Mouse (Mus musculus) heart, postnatal 10 days (tissue): ENCODE results near the gene Slc35a2. TPM values are rescaled to one million over a fixed set of nuclear protein-coding genes. Genes with fewer than 3 reads are reported as not detected.

Source experiments
- DNase-seq, 2 experiments: peaks; one replicate each; pipeline ENCODE4 v3.0.0; 2021
- intact Hi-C: fragments of 180-260 bp; cut with DNase I; formaldehyde crosslinking; loops from one replicate; pipeline ENCODE4 v1.15.1; 2025
- total RNA-seq, 2 experiments: library from RNA; stranded (reverse); gene quantifications; 2 replicates each; pipeline ENCODE4 v1.2.3; 2021

The Slc35a2 gene
- 10 to 100 TPM; 15.5 to 15.8 TPM for total RNA-seq

DNA sequence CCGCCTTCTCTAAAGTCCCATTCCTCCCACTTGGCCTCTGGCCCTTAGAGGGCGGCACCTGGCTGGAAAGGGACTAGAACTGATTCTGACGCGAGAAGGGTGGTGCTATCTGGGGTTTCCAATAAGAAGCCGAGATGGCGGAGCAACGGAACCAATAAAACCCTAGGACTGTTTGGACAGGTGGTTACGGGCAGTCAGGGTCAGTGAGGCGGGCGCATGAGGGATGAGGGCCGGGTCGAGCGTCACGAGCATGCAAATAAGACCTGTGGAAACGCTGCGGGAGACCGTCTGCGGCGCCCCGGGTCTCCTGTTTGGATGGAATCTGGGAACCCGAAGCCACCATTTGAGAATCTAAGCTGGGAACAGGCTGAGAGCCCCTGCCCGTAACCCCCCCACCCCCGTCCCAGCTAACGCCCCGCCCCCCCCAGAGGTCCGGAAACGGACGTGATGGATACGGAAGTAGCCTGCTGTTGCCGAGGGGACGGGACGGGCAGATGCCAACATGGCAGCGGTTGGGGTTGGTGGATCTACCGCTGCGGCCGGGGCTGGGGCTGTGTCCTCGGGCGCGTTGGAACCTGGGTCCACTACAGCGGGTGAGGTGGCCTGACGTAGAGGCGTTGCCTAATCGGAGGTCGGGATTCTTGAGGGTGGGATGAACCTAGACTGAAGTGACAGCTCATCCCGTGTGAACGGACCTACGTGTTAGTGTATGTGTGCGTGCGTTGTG, at the start of gene Slc35a2:
Slc35a2 (plus strand) TSS at position 188 of the 727 bp plus-strand sequence.
- intact Hi-C loops, result no loop called here
- peak; percentile 91 to 92 for DNase-seq

DNA sequence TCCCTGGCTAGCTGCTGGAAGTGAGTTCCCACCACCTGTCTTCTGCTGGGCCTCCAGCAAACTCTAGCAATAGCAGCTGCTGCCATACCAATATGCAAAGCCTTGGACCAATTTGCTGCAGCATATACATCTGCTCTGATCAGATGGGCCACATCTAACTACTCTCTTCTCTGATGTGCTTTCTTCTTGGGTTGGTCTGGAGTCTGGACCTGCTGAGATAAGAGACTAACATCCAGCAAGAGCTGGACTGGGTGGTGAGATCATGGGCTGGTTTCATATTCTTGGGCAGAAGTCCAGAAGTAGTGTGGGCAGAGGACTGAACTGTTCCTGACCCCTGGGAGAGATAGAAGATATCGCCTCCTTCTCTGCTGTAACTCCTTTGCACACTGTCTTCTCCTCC, 46.7 kb upstream of the Slc35a2 start:
- no peak for DNase-seq
- intact Hi-C loops, result no loop called here

DNA sequence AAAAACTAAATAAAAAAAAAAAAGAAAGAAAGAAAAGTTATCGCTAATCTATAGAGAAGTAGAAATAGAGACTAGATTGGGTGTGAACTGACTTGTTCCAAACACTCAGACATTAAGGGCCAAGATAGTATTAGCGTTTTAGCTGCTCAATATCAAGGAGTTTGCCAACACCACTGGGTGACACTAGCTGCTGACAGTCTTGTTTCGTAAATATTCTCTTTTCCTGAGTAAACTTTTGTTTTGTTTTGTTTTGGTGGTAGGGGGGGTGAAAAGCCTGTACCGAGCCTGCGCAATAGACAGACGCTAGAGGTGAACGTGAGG, 43.0 kb upstream of the Slc35a2 start:
- intact Hi-C loops, result no loop called here
- DNase-seq, result no peak

DNA sequence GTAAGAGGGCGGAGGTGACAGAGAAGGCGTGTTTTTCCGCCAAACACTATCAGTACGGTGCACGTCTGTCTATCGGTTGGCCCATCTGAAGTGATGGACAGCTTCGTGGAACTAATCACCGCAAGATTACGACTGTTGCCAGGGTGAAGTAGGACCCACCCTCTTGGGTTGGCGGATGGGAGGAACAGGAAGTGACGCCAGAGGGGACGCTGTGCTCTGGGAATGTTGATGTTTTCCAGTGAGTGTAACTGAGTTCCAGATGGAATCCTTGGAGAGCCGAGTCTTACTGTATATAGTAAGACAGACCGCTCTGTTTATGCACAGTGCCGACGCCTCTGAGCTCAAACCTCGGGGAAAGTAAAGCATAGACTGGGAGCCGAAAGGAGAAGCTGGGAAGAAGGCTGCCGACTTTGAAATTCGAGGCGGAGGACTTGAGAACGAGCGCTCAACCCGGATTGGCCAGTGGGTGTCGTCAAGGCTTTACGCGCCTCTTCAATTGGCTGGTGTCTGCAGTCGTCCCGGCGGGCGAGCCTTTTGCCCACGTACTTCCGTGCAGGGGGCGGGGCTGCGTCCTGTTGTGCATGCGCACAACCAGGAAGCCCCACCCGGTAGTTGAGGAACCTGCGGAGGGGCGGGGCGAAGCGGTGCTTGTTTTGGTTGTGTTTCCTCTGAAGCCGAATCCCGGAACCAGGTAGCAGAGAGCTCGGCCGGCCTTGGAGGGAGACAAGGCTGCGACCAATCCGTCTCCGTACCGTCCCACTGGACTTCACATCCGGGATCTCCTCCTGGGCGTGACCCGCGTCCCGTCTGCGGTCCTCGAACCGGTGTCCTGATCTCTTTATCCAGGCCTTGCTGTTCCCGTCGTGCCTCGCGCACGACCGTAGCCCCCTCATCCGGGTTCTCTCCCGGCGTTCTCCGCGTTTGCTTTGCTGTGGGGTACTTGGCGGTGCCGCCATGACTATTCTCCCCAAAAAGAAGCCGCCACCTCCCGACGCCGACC, 42.4 kb upstream of the Slc35a2 start, which contains the start of gene Otud5:
Otud5 (plus strand) TSS at position 202 of the 1,000 bp plus-strand sequence.
- DNase-seq, result peak; percentile 93 to 96
- intact Hi-C loops, result no loop called here

DNA sequence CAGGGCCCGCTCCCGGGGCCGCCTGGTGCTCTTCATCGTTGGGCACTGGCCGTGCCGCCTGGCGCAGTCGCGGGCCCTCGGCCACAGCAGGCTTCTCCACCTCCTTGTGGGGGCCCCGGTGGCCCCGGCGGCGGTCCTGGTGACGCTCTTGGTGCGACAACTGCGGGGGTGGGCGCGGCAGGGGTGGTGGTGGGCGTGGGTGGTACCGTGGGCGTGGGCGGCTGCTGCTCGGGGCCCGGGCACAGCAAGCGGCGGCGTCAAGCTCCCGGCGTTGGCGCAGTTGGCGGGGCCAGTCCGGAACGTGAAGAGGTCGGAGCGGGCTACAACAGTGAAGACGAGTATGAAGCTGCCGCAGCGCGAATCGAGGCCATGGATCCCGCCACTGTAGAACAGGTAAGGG, 41.5 kb upstream of the Slc35a2 start:
- intact Hi-C loops, result no loop called here
- DNase-seq, result peak in 1 of 2 experiments; percentile 12

DNA sequence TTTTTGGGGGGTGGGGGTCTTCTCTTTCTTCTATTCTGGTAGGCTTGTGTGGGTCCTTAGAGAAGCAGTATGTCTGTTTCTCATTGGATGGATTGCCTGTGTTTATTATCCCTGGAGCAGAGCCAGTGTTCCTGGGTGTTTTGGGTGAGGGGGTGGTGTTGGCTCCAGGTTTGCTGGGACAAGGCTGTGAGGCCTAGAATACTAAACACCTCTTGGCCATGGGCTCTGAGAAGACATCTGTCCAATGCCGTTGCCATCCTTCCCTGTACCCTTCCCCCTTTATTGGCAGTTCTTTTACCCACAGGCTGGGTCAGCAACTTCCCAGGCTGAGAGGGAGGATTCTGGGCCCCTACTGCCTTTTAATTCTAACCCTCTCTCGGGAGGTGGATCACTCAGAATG, 36.0 kb upstream of the Slc35a2 start:
- no peak for DNase-seq
- intact Hi-C loops, result no loop called here

DNA sequence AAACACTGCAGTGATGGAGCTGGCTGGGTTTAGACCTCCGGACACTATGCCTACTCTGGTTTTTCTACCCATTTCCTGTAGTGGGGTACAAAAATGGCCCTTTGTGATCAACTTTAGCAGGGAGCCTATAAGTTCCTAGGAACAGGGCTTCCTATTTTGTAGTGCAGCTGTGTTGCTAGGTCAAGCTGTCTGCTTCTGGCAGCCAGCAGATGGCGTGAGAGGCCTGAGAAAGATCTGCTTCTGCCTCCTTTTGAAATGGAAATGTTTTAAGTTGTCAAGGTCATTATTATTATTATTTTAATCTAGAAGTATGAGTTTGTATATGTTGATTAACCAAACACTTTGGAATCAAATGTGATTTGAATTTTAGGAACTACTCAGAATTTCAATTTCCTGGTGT, 29.2 kb upstream of the Slc35a2 start:
- peak; percentile 37 to 44 for DNase-seq
- intact Hi-C loops, result no loop called here

DNA sequence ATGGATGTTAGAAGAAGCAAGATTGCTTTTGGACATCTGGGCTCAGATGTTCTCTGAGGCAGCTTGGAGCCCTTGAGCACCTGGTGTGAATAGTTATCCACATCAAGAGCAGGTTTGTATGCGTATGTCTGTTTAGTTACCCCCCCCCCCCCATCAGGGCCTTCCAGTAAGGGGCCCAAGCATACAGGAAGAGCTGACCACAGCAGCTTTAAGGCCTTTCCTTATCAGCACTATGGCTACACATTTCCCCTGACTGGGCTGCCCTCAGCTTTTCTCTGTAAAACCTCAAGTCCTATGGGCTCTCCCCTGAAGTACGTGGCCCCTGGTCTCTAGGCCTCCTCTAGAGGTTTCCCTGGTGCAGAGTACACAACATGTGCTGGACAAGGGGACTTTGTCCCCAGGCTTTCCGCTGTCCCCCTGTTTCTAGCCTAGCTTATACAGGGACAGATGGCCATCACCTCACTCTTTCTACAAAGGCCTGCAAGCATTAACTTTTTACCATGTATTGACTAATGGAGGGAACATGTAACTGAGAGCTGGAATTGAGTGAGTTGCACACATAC, 24.6 kb upstream of the Slc35a2 start:
- intact Hi-C loops, result no loop called here
- DNase-seq, result no peak

DNA sequence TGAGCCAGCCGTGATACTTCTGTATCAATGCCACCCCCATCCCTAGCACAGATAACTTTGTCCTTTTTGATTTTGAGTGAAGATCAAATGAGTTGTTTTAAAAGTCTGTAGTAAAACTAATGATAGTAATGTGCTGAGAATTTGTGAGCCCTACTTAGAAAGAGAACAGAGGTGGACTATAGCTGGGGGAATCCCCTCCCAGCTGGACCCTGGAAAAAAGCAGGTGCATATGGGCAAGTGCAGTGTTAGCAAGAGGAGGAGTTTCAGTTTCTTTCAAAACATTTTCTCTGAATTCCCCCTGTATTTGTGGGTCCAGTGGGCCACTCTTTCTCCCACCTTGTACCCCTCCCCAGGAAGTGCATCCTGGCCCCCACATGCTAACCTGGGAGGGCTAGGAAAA, 20.6 kb upstream of the Slc35a2 start:
- intact Hi-C loops, result no loop called here
- no peak for DNase-seq

DNA sequence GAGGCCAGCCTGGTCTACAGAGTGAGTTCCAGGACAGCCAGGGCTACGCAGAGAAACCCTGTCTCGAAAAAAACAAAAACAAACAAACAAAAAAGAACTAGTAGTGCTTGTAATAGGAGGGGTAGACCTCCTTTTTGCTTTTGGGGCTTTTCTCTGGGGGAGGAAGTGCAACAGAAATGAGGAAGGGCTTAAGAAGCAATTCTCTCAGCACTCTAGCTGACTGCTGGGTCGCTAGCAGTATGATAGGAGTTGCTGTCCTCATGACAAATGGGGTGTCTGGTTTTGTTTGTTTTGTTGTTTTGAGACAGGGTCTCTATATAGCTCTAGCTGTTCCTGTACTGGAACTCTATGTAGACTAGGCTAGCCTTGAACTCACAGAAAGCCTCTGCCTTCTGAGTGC, 19.3 kb upstream of the Slc35a2 start:
- no peak for DNase-seq
- intact Hi-C loops, result no loop called here

DNA sequence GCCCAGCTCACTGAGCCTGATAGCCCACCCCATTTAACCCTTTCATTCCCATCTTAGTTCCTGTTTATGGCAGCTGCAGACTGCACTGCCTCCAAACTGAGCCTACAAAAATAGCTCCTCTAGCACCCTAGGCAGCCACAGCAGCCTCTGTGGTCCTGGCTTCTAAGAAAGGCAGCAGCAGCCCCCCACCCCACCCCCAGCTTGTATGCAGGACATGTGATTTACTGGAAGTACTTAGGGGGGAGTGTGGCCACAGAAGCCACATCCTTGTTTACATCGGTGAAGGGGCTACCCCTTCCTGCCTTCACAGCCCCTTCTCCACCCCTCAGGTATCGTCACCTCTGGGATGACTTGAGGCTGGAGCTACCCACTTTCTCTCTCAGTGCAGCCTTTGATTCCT, 18.5 kb upstream of the Slc35a2 start:
- DNase-seq, result no peak
- intact Hi-C loops, result no loop called here

DNA sequence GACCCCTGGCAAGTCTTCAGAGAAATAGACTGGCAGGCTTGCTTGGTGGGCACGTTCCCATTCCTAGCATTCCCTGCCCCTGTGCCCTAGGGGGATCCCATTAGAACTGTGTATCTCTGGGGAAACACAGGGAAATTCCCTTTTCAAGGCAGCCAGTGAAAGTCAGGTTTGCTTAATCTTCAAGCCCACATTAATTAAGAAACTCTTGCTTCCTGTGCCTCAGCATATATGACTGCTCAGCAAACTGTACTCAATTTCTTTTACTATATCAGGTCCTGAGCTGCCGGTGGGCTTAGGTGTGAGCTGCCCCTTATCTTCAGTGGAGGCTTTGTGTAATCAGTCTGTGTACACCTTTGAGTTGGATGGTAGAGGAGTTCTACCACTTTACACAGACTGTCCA, 18.0 kb upstream of the Slc35a2 start:
- no peak for DNase-seq
- intact Hi-C loops, result no loop called here

DNA sequence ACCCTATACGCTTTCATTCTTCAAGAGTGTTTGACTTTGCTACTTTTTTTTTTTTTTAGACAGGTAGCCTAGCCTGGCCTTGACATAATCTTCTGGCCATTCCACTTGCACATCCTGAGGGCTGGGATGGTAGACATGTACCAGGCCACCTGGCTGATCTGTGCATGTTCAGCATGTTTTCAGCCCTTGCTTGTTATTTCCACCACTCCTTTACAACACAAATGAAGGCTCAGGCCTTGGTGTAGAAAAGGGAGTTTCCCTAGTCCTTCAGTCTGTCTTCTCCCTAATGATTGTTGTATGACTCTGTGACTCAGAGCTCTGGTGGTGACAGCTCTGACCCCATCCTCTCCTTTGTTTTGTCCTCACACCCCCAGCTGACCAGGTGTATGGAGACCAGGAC, 16.7 kb upstream of the Slc35a2 start:
- DNase-seq, result no peak
- intact Hi-C loops, result no loop called here

DNA sequence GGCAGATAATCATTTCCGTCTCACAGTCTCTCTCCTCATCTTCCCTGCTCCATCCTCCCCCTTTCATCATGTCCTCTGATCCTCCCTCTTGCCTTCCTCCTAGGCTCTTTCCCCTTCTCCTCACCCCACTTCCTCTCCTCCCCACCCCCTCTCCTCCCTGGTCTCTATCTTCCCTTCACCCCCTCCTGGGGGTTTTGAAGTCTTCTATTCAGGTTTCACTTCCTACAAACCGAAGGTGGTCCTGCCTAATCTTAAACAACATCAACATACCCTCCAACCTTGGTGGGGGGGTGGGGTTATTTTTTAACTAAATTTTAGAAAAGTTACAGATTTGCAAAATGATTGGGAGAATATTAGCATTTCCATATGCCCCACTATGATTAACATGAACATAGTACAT, 15.3 kb upstream of the Slc35a2 start:
- no peak for DNase-seq

DNA sequence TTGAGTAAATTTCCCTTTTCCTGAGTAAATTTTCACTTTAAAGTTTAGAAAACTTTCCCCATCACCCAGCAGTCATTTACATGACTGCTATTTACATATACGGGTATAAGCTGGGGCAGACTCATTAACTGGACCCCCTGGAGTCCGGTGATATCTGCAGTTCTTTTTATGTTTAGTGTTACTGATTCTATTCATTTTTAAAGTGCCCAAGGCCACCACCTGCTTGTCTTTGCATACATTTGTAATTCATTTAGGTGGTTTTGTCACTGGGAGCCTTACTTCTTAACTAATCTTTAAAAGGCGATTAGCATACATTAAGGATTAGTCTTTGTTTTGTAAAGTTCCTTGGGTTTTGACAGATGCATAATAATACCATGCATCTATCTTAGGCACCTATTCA, 14.0 kb upstream of the Slc35a2 start:
- DNase-seq, result no peak
- intact Hi-C loops, result no loop called here

More for the DNA sequence above, 15.3 kb upstream of the Slc35a2 start:
- intact Hi-C loops, result no loop called here

DNA sequence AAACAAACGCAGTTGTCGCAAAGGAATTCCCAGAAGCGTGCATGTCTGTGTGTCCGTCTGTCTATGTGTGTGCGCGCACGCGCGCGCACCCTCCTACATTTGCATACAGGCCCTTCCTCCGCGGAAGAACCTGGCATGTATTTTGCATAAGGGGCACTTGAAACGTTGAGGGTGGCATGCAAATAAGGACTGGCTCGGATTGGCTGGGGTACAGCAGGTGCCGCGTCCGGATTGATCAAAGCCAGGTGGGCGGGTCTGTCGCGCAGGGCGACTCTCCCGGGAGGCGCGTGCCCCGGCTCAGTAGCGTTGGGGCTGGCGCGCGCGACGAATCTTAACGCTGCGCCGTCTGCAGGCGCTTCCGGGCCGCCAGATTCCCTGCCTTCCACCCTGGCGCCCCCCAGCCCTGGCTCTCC, 5.8 kb upstream of the Slc35a2 start, which contains the start of gene Pim2:
Pim2 (plus strand) TSS at position 256 of the 413 bp plus-strand sequence.
- intact Hi-C loops, result no loop called here
- peak; percentile 81 to 83 for DNase-seq

DNA sequence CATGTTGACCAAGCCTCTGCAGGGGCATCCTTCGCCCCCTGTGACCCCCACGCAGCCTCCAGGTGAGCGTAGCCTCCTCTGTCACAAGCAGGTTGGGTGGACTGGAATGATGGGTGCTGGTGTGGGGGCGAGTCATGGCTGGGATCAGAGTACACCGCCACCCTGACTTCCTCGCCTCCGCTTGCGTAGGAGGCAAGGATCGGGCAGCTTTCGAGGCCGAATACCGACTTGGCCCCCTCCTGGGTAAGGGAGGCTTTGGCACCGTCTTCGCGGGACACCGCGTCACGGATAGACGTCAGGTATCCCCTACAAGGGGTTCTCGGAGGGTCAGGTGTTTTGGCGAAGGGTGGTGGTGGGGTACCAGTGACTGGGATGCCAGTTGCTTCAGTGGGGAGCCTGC, 5.3 kb upstream of the Slc35a2 start:
- intact Hi-C loops, result no loop called here
- DNase-seq, result peak in 1 of 2 experiments; percentile 8

DNA sequence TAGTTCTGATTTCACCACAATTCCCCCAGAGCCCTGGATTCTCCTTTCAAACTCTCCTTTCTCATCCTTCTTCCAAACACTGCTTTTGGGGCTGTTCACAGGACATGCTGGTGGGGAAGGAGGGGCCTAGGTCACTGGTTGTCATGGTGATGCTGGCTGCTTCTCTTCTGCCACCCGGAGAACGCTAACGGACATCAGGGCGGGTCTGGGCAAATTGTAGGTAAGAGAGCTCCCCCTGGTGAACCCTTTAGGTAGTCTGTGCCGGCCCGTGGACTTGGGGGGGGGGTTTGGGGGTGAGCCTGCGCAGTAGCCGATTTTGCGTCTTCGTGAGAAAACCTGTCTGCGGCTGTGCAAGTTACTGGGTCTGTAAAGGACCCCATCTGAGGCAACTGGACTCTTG, 4.0 kb upstream of the Slc35a2 start:
- peak; percentile 54 to 67 for DNase-seq
- intact Hi-C loops, result loop anchor here (2.0 kb wide), 1 partner anchor 29 kb away; no protein-coding TSS in a partner anchor

DNA sequence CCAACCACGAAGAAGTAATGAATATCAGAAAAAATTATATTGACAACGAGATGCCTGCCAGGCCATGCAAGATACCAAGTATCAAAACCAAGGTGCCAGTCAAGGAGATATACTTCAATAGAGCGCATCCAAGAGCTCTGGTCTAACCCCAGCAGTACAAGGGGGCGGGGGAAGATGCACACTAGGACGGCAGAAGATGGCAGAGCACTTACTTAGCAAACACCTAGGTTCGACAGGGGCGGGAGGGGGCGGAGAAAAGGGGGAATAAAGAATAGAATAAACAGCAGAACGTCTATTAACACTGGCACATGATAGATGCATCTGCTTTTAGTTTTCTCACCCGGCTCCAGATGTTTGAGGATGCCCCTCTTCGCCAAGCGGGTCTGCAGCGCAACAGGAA, 14.4 kb downstream of the Slc35a2 start:
- intact Hi-C loops, result no loop called here
- no peak for DNase-seq

DNA sequence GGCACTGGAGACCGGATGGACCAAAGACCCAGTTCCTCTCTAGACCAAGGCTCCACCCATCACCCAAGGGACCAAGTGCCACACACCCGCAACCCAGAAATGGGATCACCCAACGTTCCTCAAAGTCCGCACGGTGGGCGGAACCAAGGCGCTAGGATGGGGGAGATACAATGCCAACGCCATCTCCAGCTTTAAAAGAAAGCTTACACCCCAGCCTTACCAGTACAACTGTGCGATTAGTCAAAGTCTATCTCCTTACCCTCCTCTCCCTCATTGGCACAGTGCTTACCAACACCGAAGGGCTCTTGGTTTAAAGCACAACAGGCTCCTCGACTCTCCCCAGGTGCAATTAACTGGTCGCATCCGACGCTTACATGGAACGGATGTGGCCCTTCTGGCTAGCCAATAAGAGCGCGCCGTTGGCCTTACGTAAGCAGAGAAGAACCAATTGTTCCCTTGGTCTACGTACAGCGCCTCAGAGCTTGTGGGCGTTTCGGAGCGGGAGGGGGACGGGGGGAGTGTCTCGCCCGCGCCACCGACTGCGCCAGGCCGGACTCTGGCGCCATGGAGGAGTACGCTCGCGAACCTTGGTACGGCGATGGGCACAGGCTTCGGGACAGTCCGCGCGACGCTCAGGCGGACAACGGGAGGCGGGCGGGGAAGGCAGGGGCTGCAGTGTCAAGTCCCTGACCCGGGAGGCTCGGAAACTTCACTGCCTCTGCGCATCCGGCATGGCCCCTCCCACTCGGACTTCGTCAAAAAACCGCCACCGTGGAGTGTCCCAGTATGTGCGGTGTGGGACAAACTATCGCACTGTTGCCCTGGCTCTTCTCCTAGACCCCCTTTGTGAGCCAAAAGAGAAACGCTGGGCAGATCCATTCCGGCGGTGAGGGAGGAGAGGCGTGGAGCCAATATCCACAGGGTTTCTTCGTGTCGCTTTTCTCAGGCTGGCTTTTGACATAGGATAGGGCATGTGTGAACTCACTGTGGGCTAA, 15.3 kb downstream of the Slc35a2 start, which contains the start of the genes Pqbp1 and Timm17b:
Pqbp1 (minus strand) TSS at position 390 of the 995 bp plus-strand sequence.
Timm17b (plus strand) TSS at position 478 of the 995 bp plus-strand sequence.
- DNase-seq, result peak; percentile 87 to 91
- intact Hi-C loops, result no loop called here
